Mouse (Mus musculus) lung, adult 2 months (tissue): ENCODE data around the gene Prim2.

Experiments
- CTCF ChIP-seq: fragments of 200-500 bp; IDR thresholded peaks from 2 replicates; pipeline ENCODE4 v1.5.1; 2011; ENCODE audit warnings: mild to moderate bottlenecking, low read length, control low read depth; ENCODE audit not compliant: insufficient read depth
- POLR2A ChIP-seq: fragments of 200-500 bp; IDR thresholded peaks from 2 replicates; pipeline ENCODE4 v1.6.1; 2011; ENCODE audit warnings: low read depth, mild to moderate bottlenecking, control low read depth, low read length, borderline replicate concordance; ENCODE audit errors: extremely low read depth

- TF ChIP-seq CTCF (no peak), POLR2A (no peak)
Measured at GRCm38 (mm10) chr1:33537948-33538347, 131.6 kb downstream of the Prim2 start.
